Mouse (Mus musculus): ENCODE measurements around the gene Acsm3.

Gene Acsm3

GRCm38 (mm10) chr7:119795311-119795710 is 34.6 kb downstream of the Acsm3 start:
- in situ Hi-C loops (cut with MboI, MseI), result no loop called here

GRCm38 (mm10) chr7:119800488-119800887 is 39.8 kb downstream of the Acsm3 start:
- in situ Hi-C loops (cut with MboI, MseI), result loop anchor here (5.0 kb wide), 1 partner anchor 37 kb away; no protein-coding TSS in a partner anchor

GRCm38 (mm10) chr7:119800991-119801390 is 40.3 kb downstream of the Acsm3 start:
- in situ Hi-C loops (cut with MboI, MseI), result loop anchor here (5.0 kb wide), 1 partner anchor 36 kb away; no protein-coding TSS in a partner anchor

DNA sequence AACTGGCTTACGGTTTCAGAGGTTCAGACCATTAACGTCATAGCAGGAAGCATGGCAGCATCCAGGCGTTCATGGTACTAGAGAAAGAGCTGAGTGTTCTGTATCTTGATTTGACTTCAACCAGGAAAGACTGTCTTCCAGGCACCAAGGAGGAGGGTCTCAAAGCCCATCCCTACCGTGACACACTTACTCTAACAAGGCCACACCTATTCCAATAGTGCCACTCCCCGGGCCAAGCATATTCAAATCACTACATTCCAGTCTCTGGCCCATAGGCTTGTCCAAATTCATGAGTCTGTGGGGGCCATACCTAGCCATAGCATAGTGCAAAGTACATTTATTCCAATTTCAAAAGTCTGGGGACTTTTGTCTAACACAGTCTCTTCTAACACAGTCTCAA is 46.7 kb downstream of the Acsm3 start:
- in situ Hi-C loops (cut with MboI, MseI), result no loop called here

GRCm38 (mm10) chr7:119808723-119809122 is 48.0 kb downstream of the Acsm3 start:
- in situ Hi-C loops (cut with MboI, MseI), result no loop called here

GRCm38 (mm10) chr7:119835371-119835770 is 74.6 kb downstream of the Acsm3 start:
- in situ Hi-C loops (cut with MboI, MseI), result loop anchor here (5.0 to 25.0 kb wide), 2 partner anchors 33 to 802 kb away; partner anchors contain the start of gene Uqcrc2

- in situ Hi-C loops (cut with MboI, MseI), result loop anchor here (5.0 to 25.0 kb wide), 2 partner anchors 34 to 801 kb away; partner anchors contain the start of gene Uqcrc2
These were observed 75.5 kb downstream of the Acsm3 start for GRCm38 (mm10) chr7:119835996-119836777.

Measured in regulatory T cell (primary cell).